Mouse (Mus musculus) E14TG2a.4 (cell line): ENCODE data around the gene Olfr573-ps1.

Source experiments
- H3K27me3 ChIP-seq: 2 replicates; pipeline ENCODE4 v1.6.1; 2014; ENCODE audit warnings: low read length, control low read depth; ENCODE audit not compliant: insufficient read depth
- H3K36me3 ChIP-seq: 2 replicates; pipeline ENCODE4 v1.6.1; 2014; ENCODE audit warnings: low read length, control low read depth; ENCODE audit not compliant: insufficient read depth
- H3K4me1 ChIP-seq: replicated peaks from 2 replicates; pipeline ENCODE4 v1.6.1; 2014; ENCODE audit warnings: low read depth, low read length, control low read depth
- H3K4me3 ChIP-seq: replicated peaks from 2 replicates; pipeline ENCODE4 v1.5.1; 2014; ENCODE audit warnings: mild to moderate bottlenecking, low read length
- H3K9me3 ChIP-seq: 2 replicates; pipeline ENCODE4 v1.6.1; 2014; ENCODE audit warnings: low read length, control low read depth
- CTCF ChIP-seq: conservative IDR thresholded peaks from 2 replicates; pipeline ENCODE4 v1.5.1; 2014; ENCODE audit warnings: low read length
- NANOG ChIP-seq: IDR thresholded peaks from 2 replicates; pipeline ENCODE4 v1.6.1; 2014; ENCODE audit warnings: borderline replicate concordance, low read length, mixed read lengths
- POU5F1 ChIP-seq: IDR thresholded peaks from 2 replicates; pipeline ENCODE4 v1.6.1; 2014; ENCODE audit warnings: low read length, borderline replicate concordance

Gene Olfr573-ps1

GRCm38 (mm10) chr7:102943417-102943816 lies 1.0 kb upstream of the Olfr573-ps1 start:
- H3K4me3 ChIP-seq = no peak overlapping the region
- no peaks in the 10 kb centered on the region for H3K4me1 ChIP-seq
- H3K27me3 ChIP-seq = no peaks in the 10 kb centered on the region
- no peaks in the 10 kb centered on the region for H3K9me3 ChIP-seq
- H3K36me3 ChIP-seq = no peaks in the 10 kb centered on the region
- no peak for TF ChIP-seq CTCF
- no peak for TF ChIP-seq NANOG
- no peak for TF ChIP-seq POU5F1

GRCm38 (mm10) chr7:102927105-102927504 lies 15.3 kb downstream of the Olfr573-ps1 start:
- H3K36me3 ChIP-seq = no peaks in the 10 kb centered on the region
- no peaks in the 10 kb centered on the region for H3K27me3 ChIP-seq
- H3K4me3 ChIP-seq = no peak overlapping the region
- no peaks in the 10 kb centered on the region for H3K4me1 ChIP-seq
- no peaks in the 10 kb centered on the region for H3K9me3 ChIP-seq
- TF ChIP-seq POU5F1 = no peak
- no peak for TF ChIP-seq CTCF
- no peak for TF ChIP-seq NANOG

- Histone ChIP-seq H3K4me1 (no peaks in the 10 kb centered on the region), H3K9me3 (no peaks in the 10 kb centered on the region), H3K4me3 (no peak within 1 kb of the TSS), H3K36me3 (no peaks in the 10 kb centered on the region), H3K27me3 (no peaks in the 10 kb centered on the region)
- TF ChIP-seq POU5F1 (no peak), CTCF (no peak), NANOG (no peak)
Observed at GRCm38 (mm10) chr7:102924109-102924508, 18.3 kb downstream of the Olfr573-ps1 start, which contains the start of gene Olfr572. TSS of gene Olfr572 (plus strand) at chr7:102924409.

GRCm38 (mm10) chr7:102919632-102920031 lies 22.7 kb downstream of the Olfr573-ps1 start:
- no peaks in the 10 kb centered on the region for H3K4me1 ChIP-seq
- H3K4me3 ChIP-seq = no peak overlapping the region
- H3K36me3 ChIP-seq = no peaks in the 10 kb centered on the region
- no peaks in the 10 kb centered on the region for H3K9me3 ChIP-seq
- no peaks in the 10 kb centered on the region for H3K27me3 ChIP-seq
- TF ChIP-seq CTCF (peak; percentile 74), NANOG (no peak)

- TF ChIP-seq NANOG (no peak), CTCF (no peak), POU5F1 (no peak)
- Histone ChIP-seq H3K36me3 (no peaks in the 10 kb centered on the region), H3K4me3 (no peak within 1 kb of the TSS), H3K4me1 (no peaks in the 10 kb centered on the region), H3K9me3 (no peaks in the 10 kb centered on the region), H3K27me3 (no peaks in the 10 kb centered on the region)
Observed at GRCm38 (mm10) chr7:102917032-102917875, 25.1 kb downstream of the Olfr573-ps1 start, which contains the start of gene Olfr571. TSS of gene Olfr571 (minus strand) at chr7:102917536.

- Histone ChIP-seq H3K9me3 (no peaks in the 10 kb centered on the region), H3K27me3 (no peaks in the 10 kb centered on the region), H3K36me3 (no peaks in the 10 kb centered on the region), H3K4me1 (no peaks in the 10 kb centered on the region), H3K4me3 (no peak overlapping the region)
- no peak for TF ChIP-seq POU5F1
Observed at GRCm38 (mm10) chr7:102916405-102916804, 26.0 kb downstream of the Olfr573-ps1 start.

GRCm38 (mm10) chr7:102915261-102915660 lies 27.1 kb downstream of the Olfr573-ps1 start:
- no peaks in the 10 kb centered on the region for H3K36me3 ChIP-seq
- H3K27me3 ChIP-seq = no peaks in the 10 kb centered on the region
- no peaks in the 10 kb centered on the region for H3K9me3 ChIP-seq
- H3K4me1 ChIP-seq = no peaks in the 10 kb centered on the region
- no peak for TF ChIP-seq NANOG
- TF ChIP-seq CTCF = no peak
- TF ChIP-seq POU5F1 = no peak
- no peak overlapping the region for H3K4me3 ChIP-seq
